Mouse (Mus musculus) c-Kit-positive CD71-positive TER-119-negative erythroid progenitor cells, embryonic 14.5 days (primary cell): ENCODE results near the gene Epn2.
"Not testable (repeated sequence)": the region's sequence is repeated elsewhere in the genome, so short reads cannot be mapped to it uniquely, and the experiment has no call there.

Experiments
- DNase-seq: peaks from one replicate; pipeline ENCODE4 v3.0.0-alpha.2; 2013; ENCODE audit warnings: low read depth

Gene Epn2

DNA sequence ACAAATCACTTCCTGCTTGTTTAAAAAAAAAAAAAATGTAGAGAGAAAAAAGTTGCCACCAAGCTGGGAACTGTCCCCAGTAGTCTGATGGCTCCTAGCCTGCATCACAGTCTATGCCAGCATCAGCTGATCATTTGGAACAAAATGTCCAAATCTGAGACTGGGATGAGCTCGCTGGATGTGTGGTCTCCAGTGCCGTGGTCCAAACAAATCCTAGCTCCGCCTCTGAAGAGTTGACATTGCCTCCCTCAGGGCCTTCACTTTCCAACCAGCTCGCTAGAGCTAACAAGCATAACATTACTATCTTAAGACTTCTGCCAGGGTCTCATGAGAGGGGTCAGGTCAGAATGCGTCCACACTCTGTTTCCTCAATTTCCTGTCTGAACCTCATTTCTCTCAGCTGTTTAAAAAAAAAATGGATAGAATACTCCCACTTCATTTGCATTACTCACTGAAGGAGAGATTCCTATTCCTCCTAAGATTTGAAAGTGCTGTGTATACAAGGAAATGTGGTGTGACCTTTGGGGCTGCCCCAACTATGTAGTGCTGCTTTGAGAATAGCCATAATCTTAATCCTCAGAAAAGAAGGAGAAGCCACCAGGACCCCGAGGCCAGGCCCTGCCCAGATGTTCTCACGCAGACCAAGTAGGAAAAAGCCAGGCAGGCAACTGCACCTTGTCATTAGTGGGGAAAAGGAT lies 11.2 kb upstream of the Epn2 start:
- DNase-seq: no peak

- no peak for DNase-seq
These were observed 5.9 kb upstream of the Epn2 start for GRCm38 (mm10) chr11:61585421-61585820.

- DNase-seq: no peak
These were observed 5.3 kb upstream of the Epn2 start for GRCm38 (mm10) chr11:61584830-61585229.

DNA sequence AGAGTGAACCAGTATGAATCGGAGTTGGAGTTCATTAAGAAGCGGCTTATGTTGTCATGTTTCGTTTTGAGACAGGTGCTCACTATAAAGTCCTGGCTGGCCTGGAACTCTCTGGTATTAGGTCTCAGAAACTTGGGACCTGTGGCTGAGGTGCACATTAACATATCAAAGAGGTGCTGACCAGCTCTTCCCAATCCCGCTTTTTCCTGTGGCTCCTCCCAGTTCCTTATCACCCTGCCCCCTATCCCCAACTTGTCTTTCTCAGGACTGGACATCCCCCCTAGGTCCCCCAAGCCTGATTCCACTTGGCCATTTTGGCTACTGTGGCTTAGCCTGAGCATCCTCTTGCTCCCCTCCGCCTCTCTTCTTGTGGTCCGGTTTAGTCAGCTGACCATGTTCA lies 4.6 kb upstream of the Epn2 start:
- no peak for DNase-seq

- not testable (repeated sequence) for DNase-seq
These were observed 3.3 kb upstream of the Epn2 start for GRCm38 (mm10) chr11:61582808-61583207.

DNA sequence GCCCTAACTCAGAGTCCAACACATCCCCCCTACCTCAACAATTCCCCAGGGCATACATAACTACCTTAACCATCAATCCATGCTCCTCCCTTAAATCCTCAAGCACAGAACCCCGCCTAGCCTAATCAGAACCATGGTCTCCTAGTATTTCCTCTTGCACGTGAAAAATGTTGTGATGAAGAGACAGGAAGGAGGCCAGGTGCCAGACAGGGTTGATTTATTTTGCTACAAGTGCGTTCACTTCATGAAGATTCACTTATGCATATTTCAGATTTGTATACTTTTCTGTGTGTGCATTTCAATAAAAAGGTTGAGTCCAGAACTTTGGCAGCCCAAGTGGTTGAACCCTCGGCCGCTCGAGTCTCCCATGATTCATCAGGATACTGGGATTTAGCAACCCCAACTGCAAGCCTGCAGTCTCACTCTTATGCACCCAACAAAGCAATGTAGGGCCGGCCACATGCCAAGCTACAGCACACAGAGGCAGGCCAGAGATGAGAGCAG lies 443 bp upstream of the Epn2 start:
- DNase-seq: no peak

DNA sequence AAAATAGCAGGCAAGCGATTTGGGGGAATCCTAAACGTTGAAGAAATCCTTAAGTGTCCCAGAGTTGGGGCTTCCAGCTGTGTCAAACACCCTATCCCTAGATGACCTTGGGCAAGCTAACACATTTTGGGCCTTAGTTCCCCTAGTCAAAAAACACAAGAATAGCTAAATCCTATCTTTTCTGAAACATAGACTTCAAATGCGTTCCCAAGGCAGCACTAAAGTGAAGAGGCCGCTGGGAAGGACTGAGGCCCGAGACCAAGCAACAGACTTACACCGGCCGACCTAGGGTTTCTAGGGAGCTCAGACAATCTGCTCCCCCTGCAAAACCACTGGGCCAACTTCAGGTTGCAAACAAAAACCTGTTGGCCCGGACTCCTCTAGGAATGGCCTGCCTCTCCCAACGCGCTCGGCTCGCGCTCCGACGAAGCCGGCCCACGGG lies 925 bp downstream of the Epn2 start:
- DNase-seq: no peak

DNA sequence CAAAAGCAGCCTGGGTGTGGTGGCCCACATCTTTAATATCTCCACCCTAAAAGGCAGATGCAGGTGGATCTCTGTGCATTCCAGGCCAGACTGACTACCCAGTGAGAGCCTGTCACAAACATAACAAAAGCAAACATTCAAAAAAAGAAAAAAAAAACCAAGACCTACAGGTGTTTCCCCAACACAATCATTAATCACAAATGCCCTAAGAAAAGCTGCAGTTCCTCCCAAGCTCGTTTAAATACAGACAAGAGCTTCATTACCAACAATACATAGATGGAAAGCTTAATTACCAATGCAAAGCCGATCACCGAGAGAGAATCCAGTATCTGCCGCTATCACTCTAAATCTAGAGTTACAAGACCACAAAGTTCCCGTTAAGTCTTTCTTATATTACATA lies 1.5 kb downstream of the Epn2 start:
- no peak for DNase-seq

GRCm38 (mm10) chr11:61577349-61577748 lies 2.1 kb downstream of the Epn2 start:
- no peak for DNase-seq

- no peak for DNase-seq
These were observed 6.2 kb downstream of the Epn2 start for GRCm38 (mm10) chr11:61573266-61573665.

GRCm38 (mm10) chr11:61571225-61571624 lies 8.3 kb downstream of the Epn2 start:
- DNase-seq: no peak

GRCm38 (mm10) chr11:61569671-61570070 lies 9.8 kb downstream of the Epn2 start:
- no peak for DNase-seq

DNA sequence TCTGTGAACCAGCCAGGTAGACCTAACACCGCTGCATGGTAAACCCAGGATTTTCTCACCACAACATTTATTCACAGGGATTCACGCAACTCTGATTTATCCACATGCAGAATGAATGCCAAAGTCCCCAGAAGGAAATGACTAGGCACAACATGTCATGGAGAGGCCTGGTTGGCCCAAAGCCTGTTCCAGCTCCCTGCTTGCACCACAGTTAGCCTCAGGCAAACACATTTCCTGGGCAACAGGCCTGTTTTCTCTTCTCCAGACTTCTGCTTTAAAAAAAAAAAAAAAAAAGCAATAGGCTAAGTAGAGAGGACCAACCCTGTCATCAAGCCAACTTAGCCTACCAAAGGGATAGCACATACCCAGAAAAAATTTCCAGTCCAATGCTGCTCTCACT lies 14.9 kb downstream of the Epn2 start:
- no peak for DNase-seq

DNA sequence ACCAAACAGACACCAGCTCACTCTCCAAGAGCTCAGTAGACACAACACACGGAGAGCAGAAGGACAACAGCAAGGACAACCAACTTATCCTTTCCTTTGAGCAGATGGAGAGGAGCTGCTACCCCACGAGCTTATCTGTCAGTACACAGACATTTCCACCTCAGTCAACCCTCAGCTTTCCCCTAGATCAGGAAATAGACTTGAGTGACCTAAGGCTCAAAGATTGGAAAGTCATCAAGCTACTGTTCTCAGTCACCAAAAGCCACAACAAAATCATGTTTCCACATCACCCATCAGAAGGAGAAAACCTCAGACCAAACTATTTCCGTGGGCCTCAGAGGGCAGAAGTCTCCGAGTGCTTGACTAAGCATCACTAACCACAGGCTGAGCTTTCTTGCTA lies 15.5 kb downstream of the Epn2 start:
- DNase-seq: no peak

DNA sequence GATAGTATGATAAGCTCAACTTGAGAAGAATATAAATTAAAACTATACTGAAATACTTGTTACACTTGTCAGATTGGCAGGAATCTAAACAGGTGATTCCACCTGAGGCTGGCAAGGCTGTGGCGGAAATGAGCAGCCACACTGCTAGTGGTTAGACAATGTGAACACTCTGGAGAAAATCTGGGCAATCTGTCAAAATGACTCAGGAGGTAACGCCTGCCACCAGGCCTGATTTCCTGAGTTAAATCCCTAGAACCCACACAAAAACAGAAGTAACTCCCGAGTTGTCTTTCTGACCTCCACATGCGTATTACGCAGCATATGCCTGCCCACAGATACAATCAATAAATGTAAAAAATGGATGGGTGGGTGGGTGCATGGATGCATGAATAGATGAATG lies 17.1 kb downstream of the Epn2 start:
- DNase-seq: no peak

GRCm38 (mm10) chr11:61559572-61559971 lies 19.9 kb downstream of the Epn2 start:
- DNase-seq: no peak

DNA sequence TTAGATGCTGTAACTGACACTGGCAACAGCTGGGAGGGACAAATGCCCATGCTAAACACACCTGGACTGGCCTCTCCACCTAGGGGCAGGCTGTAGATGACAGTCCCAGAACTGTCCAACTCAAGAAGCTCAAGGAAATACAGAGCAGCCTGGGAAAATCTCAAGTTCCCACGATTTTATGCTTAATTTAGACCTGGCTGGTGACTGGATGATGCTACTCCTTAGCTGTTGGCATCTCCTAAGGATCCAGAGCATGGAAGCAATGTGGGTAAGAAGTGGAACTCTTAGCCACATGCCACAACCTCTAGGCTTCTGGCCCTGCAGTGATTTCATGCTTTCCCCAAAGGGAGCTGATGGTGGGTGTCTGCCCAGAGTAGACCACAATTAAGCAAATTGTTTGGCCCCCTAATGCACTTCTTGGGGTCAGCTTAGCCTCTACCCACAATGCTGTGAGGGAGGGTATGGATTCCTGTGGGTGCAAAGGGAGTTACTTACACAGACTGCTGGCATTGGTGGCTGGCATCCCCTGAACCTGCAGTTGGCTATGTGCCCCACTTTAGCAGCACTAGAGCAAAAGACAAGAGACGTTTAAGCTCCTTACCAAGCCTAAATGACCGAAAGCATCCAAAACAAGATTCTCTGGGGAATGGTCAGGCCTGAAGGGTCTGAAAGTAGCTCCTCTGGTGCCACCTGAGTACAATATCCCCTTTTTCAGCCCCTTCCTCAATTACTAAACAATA lies 26.3 kb downstream of the Epn2 start:
- DNase-seq: no peak

GRCm38 (mm10) chr11:61550631-61551030 lies 28.9 kb downstream of the Epn2 start:
- DNase-seq: no peak

GRCm38 (mm10) chr11:61547710-61548109 lies 31.8 kb downstream of the Epn2 start:
- no peak for DNase-seq

DNA sequence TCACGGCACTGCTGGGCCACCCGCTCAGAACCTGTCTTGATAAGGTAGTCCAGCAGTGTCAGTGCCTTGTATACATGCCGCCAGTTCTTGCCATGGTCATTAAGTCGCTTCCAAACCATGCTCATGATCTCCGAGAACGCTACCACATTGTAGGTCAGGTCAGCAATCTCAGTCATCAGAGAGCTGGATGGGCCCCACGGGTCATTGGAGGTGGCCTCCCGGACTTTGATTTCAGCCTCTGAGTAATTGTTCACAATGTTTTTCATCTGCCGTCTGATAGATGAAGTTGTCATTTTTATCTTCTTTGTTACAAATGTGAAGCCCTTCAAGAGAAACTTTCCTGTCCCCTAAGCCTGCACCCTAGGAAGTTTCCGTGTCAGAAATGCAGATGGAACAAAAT lies 33.0 kb downstream of the Epn2 start:
- no peak for DNase-seq

DNA sequence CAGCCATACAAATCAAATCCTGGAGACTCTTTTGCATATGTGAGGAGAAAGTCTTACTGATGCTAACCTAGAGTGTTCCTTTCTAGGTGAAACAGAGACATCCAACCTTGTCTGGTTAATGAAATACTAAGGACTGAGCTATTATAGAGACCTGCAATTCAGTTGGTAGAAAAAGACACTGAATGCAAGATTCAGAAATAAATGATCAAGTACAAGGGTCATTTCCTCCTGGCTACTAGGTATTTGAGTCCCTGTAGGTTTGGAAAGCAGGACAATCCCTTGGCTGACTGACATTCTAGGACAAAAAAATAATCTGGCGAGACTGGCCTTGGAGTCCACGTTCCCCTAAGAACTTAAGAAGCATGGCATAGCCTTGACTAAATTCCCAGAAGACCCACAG lies 33.9 kb downstream of the Epn2 start:
- no peak for DNase-seq

DNA sequence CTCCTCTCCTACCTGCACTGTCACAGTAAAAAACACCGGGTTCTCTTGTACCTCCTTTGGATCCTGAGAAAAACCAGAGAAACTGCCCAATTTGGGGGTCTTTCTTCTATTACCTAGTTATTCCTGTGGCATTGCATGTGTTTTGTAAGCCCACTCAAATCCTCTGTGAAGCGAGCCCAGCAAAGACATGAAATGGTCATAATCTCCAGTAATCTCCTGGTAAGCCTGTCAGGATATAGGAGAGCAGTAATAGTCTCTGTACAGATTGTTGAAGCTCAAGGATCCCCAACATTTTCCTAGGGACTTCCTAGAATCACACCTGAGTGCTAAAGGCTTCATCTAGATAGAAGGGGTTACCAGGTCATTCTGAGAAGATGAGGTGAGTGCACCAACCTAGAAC lies 38.4 kb downstream of the Epn2 start:
- DNase-seq: no peak

DNA sequence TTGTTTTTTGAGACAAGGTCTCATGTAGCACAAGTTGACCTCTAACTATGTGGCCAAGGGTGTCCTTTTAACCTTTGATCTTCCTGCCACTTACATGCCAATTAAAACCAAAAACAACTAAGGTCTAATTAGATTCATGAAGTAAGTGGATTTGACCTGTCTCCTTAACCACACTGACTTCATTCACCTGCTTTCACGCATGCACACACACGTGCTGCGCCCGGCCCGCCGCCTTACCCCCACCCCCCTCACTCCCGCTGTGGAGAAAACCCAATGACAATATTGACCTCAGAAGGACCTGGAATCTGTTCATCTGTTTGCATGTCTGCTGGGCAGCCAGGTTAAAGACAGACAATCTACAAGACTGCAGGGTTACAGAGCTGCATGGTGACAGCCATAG lies 38.8 kb downstream of the Epn2 start:
- DNase-seq: no peak

DNA sequence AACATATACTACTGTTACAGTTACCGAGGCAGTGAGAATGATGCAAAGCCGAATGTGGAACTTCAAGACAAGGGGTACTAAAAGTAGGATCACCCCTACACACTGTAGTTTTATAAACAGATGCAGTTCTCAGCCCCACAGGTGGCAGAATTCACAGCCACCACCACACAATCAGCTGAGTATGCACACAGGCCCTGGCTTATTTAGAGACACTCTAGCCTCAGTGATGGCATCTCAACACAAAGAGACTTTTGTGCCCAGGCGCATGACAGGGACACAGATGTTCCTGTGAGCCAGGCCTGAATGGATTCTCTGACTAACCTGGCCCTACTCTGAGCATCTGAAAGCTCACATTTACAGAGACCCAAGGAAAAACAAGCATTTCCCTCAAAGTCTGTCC lies 42.1 kb downstream of the Epn2 start:
- no peak for DNase-seq
